In the genomic region with DNA sequence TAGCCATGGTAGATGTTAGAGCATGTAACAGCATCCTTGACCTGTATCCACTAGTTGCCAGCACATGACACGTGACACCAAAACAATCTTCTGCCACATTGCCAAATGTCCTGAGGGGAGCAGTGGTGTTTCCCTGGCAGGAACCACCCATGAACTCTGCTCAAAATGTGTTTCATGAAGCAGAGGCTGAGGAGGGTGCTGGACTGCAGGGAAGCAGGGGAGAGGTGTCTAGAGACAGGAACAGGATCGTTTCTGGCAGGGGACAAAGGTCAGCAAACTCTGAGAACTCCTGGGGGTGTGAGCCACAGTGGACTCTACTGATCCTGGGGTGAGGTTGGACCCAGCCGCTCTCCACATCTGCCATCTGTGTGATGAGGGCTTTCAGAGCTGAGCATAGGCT, we compare ENCODE assay signal across 15 mouse cellular contexts. TPM values are rescaled to one million over a fixed set of nuclear protein-coding genes. Genes with fewer than 3 reads are reported as not detected.
DNase-seq lines count a peak whose midpoint lies in the region; ATAC-seq lines count a peak whose summit lies in the region.
"Had no signal": no experiment of that assay in that cellular context is flagged by ENCODE, and none has a peak within 500 bp of the region (broad histone marks: within the 10 kb centered on the region; RNA-seq: fewer than 3 reads in every experiment).

No protein-coding gene starts in this region.

- DNase-seq in kidney, adult 11 months, result peak; percentile 63
- no peak for DNase-seq in lung, adult 18-20 months
- no peak for DNase-seq in frontal cortex, postnatal 14 days (ENCODE audit: low spot score in 2 of 2)
- DNase-seq: cerebellum, adult 18-20 months; gastrocnemius, postnatal 14 days had no signal

- peaks cover 31% of the 10 kb centered on the region; the same call in 1 of the 2 replicates for H3K36me3 ChIP-seq in kidney, embryonic 14.5 days (ENCODE audit: control insufficient read depth, insufficient read depth, low read length)
- H3K36me3 ChIP-seq in lung, embryonic 16.5 days (ENCODE audit: control insufficient read depth, insufficient read depth, low read length), result peaks cover 13% of the 10 kb centered on the region
- peaks cover 63% of the 10 kb centered on the region for H3K36me3 ChIP-seq in kidney, embryonic 15.5 days
- H3K36me3 ChIP-seq in macrophage (ENCODE audit: inconsistent target), result 0 out of 2 replicates have a peak, but pooled peaks cover 8% of the 10 kb centered on the region

- peaks cover 30% of the 10 kb centered on the region for H3K4me1 ChIP-seq in kidney, embryonic 14.5 days (ENCODE audit: control insufficient read depth, insufficient read depth, low read length)
- peaks cover 25% of the 10 kb centered on the region for H3K4me1 ChIP-seq in lung, embryonic 16.5 days (replicated peaks; ENCODE audit: control insufficient read depth, insufficient read depth, low read length)
- peaks cover 64% of the 10 kb centered on the region for H3K4me1 ChIP-seq in kidney, embryonic 15.5 days

- WGBS in kidney, embryonic 14.5 days, result 57% methylated on average over 3 of the region's 3 CpGs
- WGBS in lung, embryonic 16.5 days, result 51% methylated on average over 3 of the region's 3 CpGs
- 62% methylated on average over 3 of the region's 3 CpGs for WGBS in kidney, embryonic 15.5 days
- WGBS in macrophage (ENCODE audit: missing documents), result 98% methylated on average over 3 of the region's 3 CpGs

- H3K79me2 ChIP-seq in macrophage (ENCODE audit: inconsistent target), result peaks cover 77% of the 10 kb centered on the region

- H3K27me3 ChIP-seq in kidney, embryonic 14.5 days (ENCODE audit: control insufficient read depth, insufficient read depth, low read length), result no peaks in the 10 kb centered on the region
- H3K27me3 ChIP-seq in lung, embryonic 16.5 days (ENCODE audit: control insufficient read depth, insufficient read depth, low read depth, low read length), result no peaks in the 10 kb centered on the region
- no peaks in the 10 kb centered on the region for H3K27me3 ChIP-seq in kidney, embryonic 15.5 days
- H3K27me3 ChIP-seq: embryonic facial prominence, embryonic 12.5 days; limb, embryonic 13.5 days; neural tube, embryonic 12.5 days had no signal

- no peak overlapping the region for H3K9ac ChIP-seq in kidney, embryonic 14.5 days (ENCODE audit: low read depth, low read length)
- H3K9ac ChIP-seq in lung, embryonic 16.5 days (ENCODE audit: low read length), result no peak overlapping the region
- no peak overlapping the region for H3K9ac ChIP-seq in kidney, embryonic 15.5 days
- H3K9ac ChIP-seq: embryonic facial prominence, embryonic 12.5 days; limb, embryonic 13.5 days; neural tube, embryonic 12.5 days had no signal

- no peak overlapping the region for H3K4me2 ChIP-seq in kidney, embryonic 14.5 days (replicated peaks; ENCODE audit: low read depth, low read length)
- H3K4me2 ChIP-seq in lung, embryonic 16.5 days (ENCODE audit: low read depth, low read length), result no peak overlapping the region
- no peak overlapping the region for H3K4me2 ChIP-seq in kidney, embryonic 15.5 days
- H3K4me2 ChIP-seq: embryonic facial prominence, embryonic 12.5 days; limb, embryonic 13.5 days; neural tube, embryonic 12.5 days had no signal

- ATAC-seq in kidney, embryonic 14.5 days (ENCODE audit: low FRiP score, low TSS enrichment), result no peak
- ATAC-seq in lung, embryonic 16.5 days (ENCODE audit: low read depth), result peak; percentile 32; the same call in 1 of the 2 replicates
- no peak for ATAC-seq in kidney, embryonic 15.5 days (replicated peaks; ENCODE audit: low FRiP score)
- ATAC-seq: CD4-positive, CD25-positive, alpha-beta regulatory T cell, adult 4 months; hindbrain, postnatal 0 days had no signal

- H3K27ac ChIP-seq in kidney, embryonic 14.5 days (ENCODE audit: low read depth, low read length), result no peak overlapping the region
- H3K27ac ChIP-seq in lung, embryonic 16.5 days (ENCODE audit: low read length), result no peak overlapping the region
- peak overlapping the region; percentile 24; the same call in 1 of the 2 replicates for H3K27ac ChIP-seq in kidney, embryonic 15.5 days
- peak overlapping the region; percentile 98 for H3K27ac ChIP-seq in macrophage
- H3K27ac ChIP-seq: embryonic facial prominence, embryonic 12.5 days; heart, embryonic 10.5 days; hindbrain, postnatal 0 days; limb, embryonic 13.5 days; neural tube, embryonic 12.5 days had no signal

- H3K9me3 ChIP-seq in kidney, embryonic 14.5 days (ENCODE audit: control insufficient read depth, low read length), result no peaks in the 10 kb centered on the region
- no peaks in the 10 kb centered on the region for H3K9me3 ChIP-seq in lung, embryonic 16.5 days (ENCODE audit: control insufficient read depth, low read length)
- no peaks in the 10 kb centered on the region for H3K9me3 ChIP-seq in kidney, embryonic 15.5 days (replicated peaks)
- H3K9me3 ChIP-seq: embryonic facial prominence, embryonic 12.5 days; heart, embryonic 10.5 days; limb, embryonic 13.5 days; neural tube, embryonic 12.5 days had no signal

- no peak overlapping the region for H3K4me3 ChIP-seq in kidney, embryonic 14.5 days (ENCODE audit: low read length)
- H3K4me3 ChIP-seq in lung, embryonic 16.5 days (ENCODE audit: low read length), result no peak overlapping the region
- no peak overlapping the region for H3K4me3 ChIP-seq in kidney, embryonic 15.5 days (replicated peaks)
- no peak overlapping the region for H3K4me3 ChIP-seq in macrophage (ENCODE audit: inconsistent target)
- H3K4me3 ChIP-seq: embryonic facial prominence, embryonic 12.5 days; heart, embryonic 10.5 days; limb, embryonic 13.5 days; neural tube, embryonic 12.5 days had no signal

RNA-seq across cellular contexts. Expression of a gene that starts 53.7 kb away (rescaled TPM):
- 59.9 and 87.9 TPM in 2 replicates for polyA plus RNA-seq in kidney, embryonic 14.5 days (2014; fragmentation: Nextera tagmentation; extraction: Ambion mirVana)
- polyA plus RNA-seq in lung, embryonic 16.5 days (2015; fragmentation: Nextera tagmentation; extraction: Ambion mirVana), result 64.2 and 77.3 TPM in 2 replicates
- 124 and 132 TPM in 2 replicates for polyA plus RNA-seq in kidney, embryonic 15.5 days (2015; fragmentation: Nextera tagmentation; extraction: Ambion mirVana)
- total RNA-seq in macrophage (2018; cell fraction: chromatin; rRNA removed), result 1,000 to 10,000 TPM in 3 of 26 experiments, 100 to 1,000 TPM in 23; 182 to 1,452 (median 590) TPM
- total RNA-seq in macrophage (2018; cell fraction: cytosol; rRNA removed), result 100 to 1,000 TPM in 25 of 26 experiments, 10 to 100 TPM in 1; 83.9 to 342 (median 173) TPM
- total RNA-seq in macrophage (2018; cell fraction: nucleus; rRNA removed), result 100 to 1,000 TPM; 125 to 674 (median 269) TPM
- 76.3 to 253 TPM (median 241 TPM) in 3 replicates for polyA plus RNA-seq in macrophage (2018)

Comparison
In these comparisons a context has a peak if more than half of its experiments do, and no peak if none do; other contexts are left out.
1. H3K27ac ChIP-seq: peak in kidney, embryonic 15.5 days (single experiment) and macrophage (single experiment); none in kidney, embryonic 14.5 days (single experiment) and lung, embryonic 16.5 days (single experiment).